Mouse (Mus musculus) heart, adult 2 months (tissue): ENCODE results near the gene Ints5. TPM values are rescaled to one million over a fixed set of nuclear protein-coding genes. Genes with fewer than 3 reads are reported as not detected.

ENCODE experiments used
- DNase-seq, 2 experiments: peaks; one replicate each; pipeline ENCODE4 v3.0.0; 2021
- H3K27ac ChIP-seq: fragments of 200-600 bp; 2 replicates; pipeline ENCODE4 v1.8.1; 2022
- H3K27me3 ChIP-seq: fragments of 200-500 bp; 2 replicates; pipeline ENCODE4 v1.6.1; 2012; ENCODE audit warnings: mild to moderate bottlenecking, low read length, inconsistent platforms, mixed read lengths; ENCODE audit not compliant: control insufficient read depth, insufficient read depth
- H3K36me3 ChIP-seq: fragments of 200-500 bp; 2 replicates; pipeline ENCODE4 v1.6.1; 2012; ENCODE audit warnings: low read length, inconsistent platforms; ENCODE audit not compliant: control insufficient read depth, insufficient read depth
- H3K4me1 ChIP-seq: fragments of 200-500 bp; 2 replicates; pipeline ENCODE4 v1.6.1; 2011; ENCODE audit warnings: low read length; ENCODE audit not compliant: control insufficient read depth, insufficient read depth
- H3K4me3 ChIP-seq: fragments of 200-600 bp; 2 replicates; pipeline ENCODE4 v1.8.1; 2022
- H3K79me2 ChIP-seq: fragments of 200-500 bp; replicated peaks from 2 replicates; pipeline ENCODE4 v1.6.1; 2012; ENCODE audit warnings: mild to moderate bottlenecking, inconsistent platforms, low read length, moderate library complexity, mixed read lengths; ENCODE audit not compliant: control insufficient read depth, insufficient read depth
- H3K9ac ChIP-seq: fragments of 200-500 bp; 2 replicates; pipeline ENCODE4 v1.6.1; 2012; ENCODE audit warnings: low read depth, mild to moderate bottlenecking, control low read depth, inconsistent platforms, low read length, mixed read lengths
- CTCF ChIP-seq: fragments of 200-600 bp; IDR thresholded peaks from 2 replicates; pipeline ENCODE4 v1.8.1; 2022; ENCODE audit warnings: antibody characterized with exemption, mild to moderate bottlenecking, moderate library complexity
- EP300 ChIP-seq: fragments of 200-500 bp; IDR thresholded peaks from 2 replicates; pipeline ENCODE4 v1.6.1; 2011; ENCODE audit warnings: low read depth, low read length, control low read depth; ENCODE audit not compliant: insufficient read depth
- POLR2A ChIP-seq: fragments of 200-500 bp; IDR thresholded peaks from 2 replicates; pipeline ENCODE4 v1.6.1; 2011; ENCODE audit warnings: mild to moderate bottlenecking, low read depth, low read length, control low read depth; ENCODE audit not compliant: insufficient read depth
- WGBS: fragments of 180-500 bp; shearing (Covaris S2); methylation state at CpG from one replicate; pipeline ENCODE4 v1.1.7; 2018; 5-methylcytosine and 5-hydroxymethylcytosine counted together
- intact Hi-C: fragments of 180-260 bp; cut with DNase I; formaldehyde crosslinking; loops from one replicate; pipeline ENCODE4 v1.15.1; 2025
- polyA plus RNA-seq: library from polyadenylated mRNA; depleted of rRNA; stranded (reverse); fragments of >200 nt; gene quantifications from 2 replicates; pipeline ENCODE4 v1.2.3, GENCODE M21; 2012
- total RNA-seq, 2 experiments: library from RNA; stranded (reverse); gene quantifications; 2 replicates each; pipeline ENCODE4 v1.2.3; 2021

Gene Ints5
- total and polyA plus RNA-seq, 3 experiments: 10.6 to 12.6 (median 10.8) TPM

DNA sequence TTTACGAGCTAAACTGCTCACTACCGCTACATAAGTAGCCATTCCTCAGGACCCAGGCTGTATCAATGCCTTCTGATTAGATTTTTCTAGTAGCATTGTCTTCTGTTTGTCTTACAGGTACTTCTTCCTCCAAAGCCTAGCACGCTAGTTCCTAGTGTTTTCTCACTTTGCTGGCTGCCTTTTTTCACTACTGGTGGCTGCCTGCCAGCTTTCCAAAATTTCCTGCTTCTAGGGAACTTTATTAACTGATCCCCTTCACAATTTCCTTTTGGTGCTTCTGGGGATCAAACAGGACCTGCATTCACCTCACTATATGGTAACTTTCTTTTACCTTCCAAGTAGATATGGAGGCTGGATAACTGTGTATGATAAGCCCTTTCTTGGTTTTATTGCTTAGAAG, 6.3 kb downstream of the Ints5 start:
- H3K27me3 ChIP-seq: no peaks in the 10 kb centered on the region
- H3K36me3 ChIP-seq: peaks cover 5% of the 10 kb centered on the region
- no peaks in the 10 kb centered on the region for H3K79me2 ChIP-seq
- peak overlapping the region; percentile 83 for H3K4me3 ChIP-seq
- 16% methylated on average over 3 of the region's 3 CpGs for WGBS
- intact Hi-C loops: loop anchor here (2.0 to 5.0 kb wide), 3 partner anchors 22 to 77 kb away; partner anchors contain the start of genes B3gat3, Hnrnpul2 and Tut1
- DNase-seq: no peak
- TF ChIP-seq EP300: no peak
- H3K27ac ChIP-seq: no peak overlapping the region; the same call in 1 of the 2 replicates
- H3K4me1 ChIP-seq: peaks cover 1% of the 10 kb centered on the region; the same call in 1 of the 2 replicates
- no peak overlapping the region for H3K9ac ChIP-seq

- Histone ChIP-seq H3K9ac (no peak overlapping the region), H3K4me1 (peaks cover 1% of the 10 kb centered on the region; the same call in 1 of the 2 replicates), H3K79me2 (no peaks in the 10 kb centered on the region), H3K4me3 (no peak overlapping the region), H3K36me3 (peaks cover 5% of the 10 kb centered on the region), H3K27me3 (no peaks in the 10 kb centered on the region), H3K27ac (no peak overlapping the region)
- no peak for TF ChIP-seq EP300
- no peak for TF ChIP-seq CTCF
- TF ChIP-seq POLR2A: no peak
- no peak for DNase-seq
- intact Hi-C loops: no loop called here
- 95% methylated on average over 5 of the region's 5 CpGs for WGBS
Observed at GRCm38 (mm10) chr19:8903412-8903811, 10.6 kb downstream of the Ints5 start.

- intact Hi-C loops: no loop called here
- DNase-seq: no peak
- no peaks in the 10 kb centered on the region for H3K36me3 ChIP-seq
- H3K27ac ChIP-seq: no peak overlapping the region
- H3K9ac ChIP-seq: no peak overlapping the region
- H3K27me3 ChIP-seq: no peaks in the 10 kb centered on the region
- H3K4me1 ChIP-seq: no peaks in the 10 kb centered on the region
- no peak overlapping the region for H3K4me3 ChIP-seq
- no peaks in the 10 kb centered on the region for H3K79me2 ChIP-seq
- 88% methylated on average over 6 of the region's 6 CpGs for WGBS
- TF ChIP-seq EP300 (no peak), POLR2A (no peak)
Observed at GRCm38 (mm10) chr19:8908531-8908930, 15.7 kb downstream of the Ints5 start.

- WGBS: 85% methylated on average over 5 of the region's 5 CpGs
- H3K36me3 ChIP-seq: no peaks in the 10 kb centered on the region
- TF ChIP-seq EP300: no peak
- TF ChIP-seq POLR2A: no peak
- no peak for TF ChIP-seq CTCF
Observed at GRCm38 (mm10) chr19:8911810-8912209, 19.0 kb downstream of the Ints5 start.

GRCm38 (mm10) chr19:8914212-8914611, 21.4 kb downstream of the Ints5 start:
- no peak overlapping the region for H3K27ac ChIP-seq
- H3K9ac ChIP-seq: no peak overlapping the region
- H3K4me3 ChIP-seq: no peak overlapping the region
- H3K36me3 ChIP-seq: no peaks in the 10 kb centered on the region
- no peaks in the 10 kb centered on the region for H3K79me2 ChIP-seq
- H3K27me3 ChIP-seq: no peaks in the 10 kb centered on the region
- WGBS: 99% methylated on average over 3 of the region's 3 CpGs
- no peak for DNase-seq
- intact Hi-C loops: no loop called here
- TF ChIP-seq CTCF: no peak
- TF ChIP-seq EP300: no peak
- no peak for TF ChIP-seq POLR2A
- no peaks in the 10 kb centered on the region for H3K4me1 ChIP-seq

More at GRCm38 (mm10) chr19:8911810-8912209, 19.0 kb downstream of the Ints5 start:
- no peaks in the 10 kb centered on the region for H3K79me2 ChIP-seq
- no peaks in the 10 kb centered on the region for H3K27me3 ChIP-seq
- no peak overlapping the region for H3K9ac ChIP-seq
- intact Hi-C loops: no loop called here
- DNase-seq: no peak
- no peak overlapping the region for H3K4me3 ChIP-seq
- H3K27ac ChIP-seq: no peak overlapping the region
- no peaks in the 10 kb centered on the region for H3K4me1 ChIP-seq

- TF ChIP-seq CTCF: no peak
- TF ChIP-seq POLR2A: no peak
- TF ChIP-seq EP300: no peak
- intact Hi-C loops: no loop called here
- no peak overlapping the region for H3K9ac ChIP-seq
- H3K79me2 ChIP-seq: no peaks in the 10 kb centered on the region
- DNase-seq: no peak
- H3K36me3 ChIP-seq: 0 out of 2 replicates have a peak, but pooled peaks cover 3% of the 10 kb centered on the region
- H3K4me3 ChIP-seq: no peak overlapping the region
- no peaks in the 10 kb centered on the region for H3K27me3 ChIP-seq
- peaks cover 4% of the 10 kb centered on the region for H3K4me1 ChIP-seq
- WGBS: 89% methylated on average over 3 of the region's 3 CpGs
- no peak overlapping the region for H3K27ac ChIP-seq
Observed at GRCm38 (mm10) chr19:8919000-8919399, 26.2 kb downstream of the Ints5 start.
